Mouse (Mus musculus) CH12.LX (cell line): Measurements from ENCODE around the gene Syk. TPM values are rescaled to one million over a fixed set of nuclear protein-coding genes. Genes with fewer than 3 reads are reported as not detected.

ENCODE experiments used
- DNase-seq: peaks from one replicate; pipeline ENCODE4 v3.0.0-alpha.2; 2013; ENCODE audit errors: extremely low read depth
- H3K27ac ChIP-seq: 2 replicates; pipeline ENCODE4 v1.5.1; 2012; ENCODE audit warnings: low read depth, mild to moderate bottlenecking, control low read depth, moderate library complexity; ENCODE audit not compliant: insufficient read depth
- H3K27me3 ChIP-seq: replicated peaks from 2 replicates; pipeline ENCODE3; 2012; ENCODE audit warnings: inconsistent platforms
- H3K36me3 ChIP-seq, 2 experiments: replicated peaks in 1 of 2; 2 replicates each; pipeline versions ENCODE3 to v1.6.1; 2012; ENCODE audit warnings: inconsistent platforms in 1 of 2, low read length in 1 of 2, mild to moderate bottlenecking in 1 of 2, mixed read lengths in 1 of 2, moderate library complexity in 1 of 2; ENCODE audit not compliant: control insufficient read depth in 1 of 2, insufficient read depth in 1 of 2
- H3K4me1 ChIP-seq, 2 experiments: 2 replicates each; pipeline ENCODE4 v1.6.1; 2012; ENCODE audit warnings: inconsistent platforms in 1 of 2, moderate library complexity in 1 of 2; ENCODE audit not compliant: insufficient read depth in 2 of 2, control insufficient read depth in 1 of 2
- H3K4me2 ChIP-seq: 2 replicates; pipeline ENCODE4 v1.6.1; 2012; ENCODE audit warnings: low read depth, mild to moderate bottlenecking, control low read depth; ENCODE audit not compliant: poor library complexity, insufficient read depth, severe bottlenecking
- H3K4me3 ChIP-seq, 3 experiments: fragments of 150-350 bp in 1 of 3; sonication (generic) in 1 of 3; replicated peaks in 1 of 3; 2 replicates each; pipeline versions ENCODE3 to v1.5.1; 2011 to 2012; ENCODE audit warnings: low read depth in 2 of 3, low read length in 2 of 3, mild to moderate bottlenecking in 2 of 3, moderate library complexity in 2 of 3, control low read depth in 1 of 3, improper control_type of control experiment in 1 of 3, inconsistent platforms in 1 of 3, mixed read lengths in 1 of 3; ENCODE audit not compliant: poor library complexity in 1 of 3
- H3K79me2 ChIP-seq: replicated peaks from 2 replicates; pipeline ENCODE4 v1.6.1; 2012; ENCODE audit warnings: mild to moderate bottlenecking, moderate library complexity; ENCODE audit not compliant: control insufficient read depth, poor library complexity, insufficient read depth, severe bottlenecking; ENCODE audit errors: extremely low read depth
- H3K9ac ChIP-seq: 2 replicates; pipeline ENCODE4 v1.6.1; 2012; ENCODE audit warnings: low read depth, mild to moderate bottlenecking, control low read depth, moderate library complexity; ENCODE audit not compliant: insufficient read depth
- H3K9me3 ChIP-seq: replicated peaks from 2 replicates; pipeline ENCODE3; 2012; ENCODE audit warnings: low read length, inconsistent platforms, mixed read lengths
- BHLHE40 ChIP-seq: IDR thresholded peaks from 2 replicates; pipeline ENCODE4 v1.6.1; 2011; ENCODE audit warnings: mild to moderate bottlenecking, low read depth, low read length, improper control_type of control experiment
- CTCF ChIP-seq, 2 experiments: IDR thresholded peaks in 1 of 2; conservative IDR thresholded peaks in 1 of 2; 2 replicates each; pipeline ENCODE4 v1.5.1; 2011 to 2012; ENCODE audit warnings: low read depth in 2 of 2, low read length in 2 of 2, improper control_type of control experiment in 1 of 2, inconsistent platforms in 1 of 2, mild to moderate bottlenecking in 1 of 2, moderate library complexity in 1 of 2
- ELF1 ChIP-seq: IDR thresholded peaks from 2 replicates; pipeline ENCODE4 v1.6.1; 2014; ENCODE audit warnings: low read depth, mild to moderate bottlenecking, inconsistent platforms, low read length, improper control_type of control experiment
- EP300 ChIP-seq: IDR thresholded peaks from 2 replicates; pipeline ENCODE4 v1.6.1; 2011; ENCODE audit warnings: low read length, improper control_type of control experiment
- ETS1 ChIP-seq: conservative IDR thresholded peaks from 2 replicates; pipeline ENCODE4 v1.6.1; 2012; ENCODE audit warnings: low read depth, mild to moderate bottlenecking, inconsistent platforms, low read length, improper control_type of control experiment, moderate library complexity
- GABPA ChIP-seq: IDR thresholded peaks from 2 replicates; pipeline ENCODE4 v1.6.1; 2012; ENCODE audit warnings: low read depth, low read length, improper control_type of control experiment, inconsistent platforms; ENCODE audit not compliant: insufficient replicate concordance
- IRF4 ChIP-seq: IDR thresholded peaks from 2 replicates; pipeline ENCODE4 v1.6.1; 2014; ENCODE audit warnings: low read depth, mild to moderate bottlenecking, inconsistent platforms, low read length, improper control_type of control experiment
- MEF2A ChIP-seq: IDR thresholded peaks from 2 replicates; pipeline ENCODE4 v1.6.1; 2014; ENCODE audit warnings: low read depth, mild to moderate bottlenecking, inconsistent platforms, low read length, improper control_type of control experiment, borderline replicate concordance
- MYC ChIP-seq: IDR thresholded peaks from 2 replicates; pipeline ENCODE4 v1.6.1; 2011; ENCODE audit warnings: low read depth, mild to moderate bottlenecking, improper control_type of control experiment, low read length
- RAD21 ChIP-seq: IDR thresholded peaks from 2 replicates; pipeline ENCODE4 v1.6.1; 2011; ENCODE audit warnings: low read depth, mild to moderate bottlenecking, low read length, improper control_type of control experiment, moderate library complexity
- RCOR1 ChIP-seq: conservative IDR thresholded peaks from 2 replicates; pipeline ENCODE4 v1.6.1; 2012; ENCODE audit warnings: low read depth, mild to moderate bottlenecking, inconsistent platforms, low read length, improper control_type of control experiment
- SIN3A ChIP-seq: IDR thresholded peaks from 2 replicates; pipeline ENCODE4 v1.6.1; 2012; ENCODE audit warnings: low read length, improper control_type of control experiment, inconsistent platforms
- SMC3 ChIP-seq: IDR thresholded peaks from 2 replicates; pipeline ENCODE4 v1.6.1; 2011; ENCODE audit warnings: low read depth, low read length, improper control_type of control experiment
- ZC3H11A ChIP-seq: IDR thresholded peaks from 2 replicates; pipeline ENCODE4 v1.6.1; 2012; ENCODE audit warnings: low read depth, mild to moderate bottlenecking, inconsistent platforms, low read length, improper control_type of control experiment
- dilution Hi-C: fragments of 300-500 bp; cut with MboI; formaldehyde crosslinking; loops from 2 replicates; pipeline ENCODE4 v1.14.3; 2020; ENCODE audit warnings: low sequenced_read_pairs; ENCODE audit not compliant: extremely low pct_unique_long_range_greater_than_20kb, extremely low pct_ligation_motif_present
- in situ Hi-C: fragments of 300-500 bp; cut with MboI; formaldehyde crosslinking; loops from 3 replicates; pipeline ENCODE4 v1.14.3; 2019; ENCODE audit warnings: low sequenced_read_pairs, low pct_ligation_motif_present, low pct_unique_long_range_greater_than_20kb, mixed read lengths
- polyA plus RNA-seq: library from polyadenylated mRNA; unstranded; fragments of >175 nt; gene quantifications from 2 replicates; pipeline ENCODE4 v1.2.1, GENCODE M21; 2012; ENCODE audit warnings: low read depth; ENCODE audit not compliant: insufficient read length
- total RNA-seq, 2 experiments: library from RNA; depleted of rRNA; stranded (reverse); fragments of 300-350 nt in 1 of 2; fragments of >200 nt in 1 of 2; gene quantifications; 2 replicates each; pipeline ENCODE4 v1.2.3; 2012 to 2014

Syk gene
- total and polyA plus RNA-seq, 3 experiments = 117 to 185 (median 163) TPM

- Histone ChIP-seq H3K4me1 (peaks cover 16 to 73% of the 10 kb centered on the region in 2 experiments), H3K9me3 (peaks cover 11% of the 10 kb centered on the region), H3K4me2 (peak overlapping the region; percentile 77), H3K79me2 (peaks cover 16% of the 10 kb centered on the region), H3K9ac (0 out of 2 replicates have a peak overlapping the region, but pooled peaks have one; percentile 49), H3K4me3 (no peak overlapping the region), H3K27ac (peak overlapping the region; percentile 73), H3K36me3 (peaks cover 19 to 25% of the 10 kb centered on the region in 2 experiments)
- TF ChIP-seq BHLHE40 (peak; percentile 18; the same call in 1 of the 2 replicates), SIN3A (peak; percentile 42; the same call in 1 of the 2 replicates), ZC3H11A (no peak), EP300 (peak; percentile 35; the same call in 1 of the 2 replicates), IRF4 (peak; percentile 87), RCOR1 (no peak), ETS1 (peak; percentile 24; the same call in 1 of the 2 replicates), ELF1 (peak; percentile 29; the same call in 1 of the 2 replicates)
- TF ChIP-seq, all 38 proteins: peak for 6
- dilution Hi-C loops (no loop called here), in situ Hi-C loops (loop anchor here (5.0 kb wide), 1 partner anchor 256 kb away; no protein-coding TSS in a partner anchor)
- no peaks in the 10 kb centered on the region for H3K27me3 ChIP-seq
- no peak for DNase-seq
These were observed 49.3 kb upstream of the Syk start for GRCm38 (mm10) chr13:52533644-52534043.

- Histone ChIP-seq H3K4me1 (peaks cover 28 to 79% of the 10 kb centered on the region in 2 experiments), H3K4me3 (peak overlapping the region; percentile 33 to 59 (median 46)), H3K79me2 (peaks cover 16% of the 10 kb centered on the region), H3K27ac (peak overlapping the region; percentile 90), H3K9ac (peak overlapping the region; percentile 73), H3K4me2 (peak overlapping the region; percentile 52), H3K36me3 (peaks cover 13 to 16% of the 10 kb centered on the region in 2 experiments), H3K27me3 (no peaks in the 10 kb centered on the region), H3K9me3 (peaks cover 8% of the 10 kb centered on the region)
- dilution Hi-C loops = no loop called here
- in situ Hi-C loops = no loop called here
- TF ChIP-seq IRF4 (0 out of 2 replicates have a peak, but pooled peaks have one; percentile 17), MYC (0 out of 2 replicates have a peak, but pooled peaks have one; percentile 32), ZC3H11A (peak; percentile 78), MEF2A (peak; percentile 66), RAD21 (peak; percentile 88), SMC3 (peak; percentile 95), CTCF (conservative IDR thresholded peaks at IDR 0.05 in 1 of 2, IDR thresholded peaks at IDR 0.05 in 1 of 2; ENCODE audit: low read depth in 2 of 2, low read length in 2 of 2) (peak; percentile 68 to 86), GABPA (no peak), BHLHE40 (no peak)
- DNase-seq = peak; percentile 91
These were observed 47.4 kb upstream of the Syk start for GRCm38 (mm10) chr13:52535542-52535941.
